Comparison of ENCODE assay signal across 9 mouse cellular contexts in genomic region chr16:62974926-62975325, GRCm38 (mm10).
DNase-seq lines count a peak whose midpoint lies in the region; ATAC-seq and TF ChIP-seq lines count a peak whose summit lies in the region.
"Had no signal": no experiment of that assay in that cellular context is flagged by ENCODE, and none has a peak within 500 bp of the region (broad histone marks: within the 10 kb centered on the region; RNA-seq: fewer than 3 reads in every experiment).

No protein-coding gene starts in this region.

- 0 out of 2 replicates have a peak, but pooled peaks have one; percentile 8 for TF ChIP-seq CTCF in kidney, adult 2 months (conservative IDR thresholded peaks at IDR 0.05; ENCODE audit: insufficient read depth, insufficient read length, low read depth, low read length)
- TF ChIP-seq CTCF in cortical plate, adult 2 months (IDR thresholded peaks at IDR 0.05; ENCODE audit: extremely low read depth, insufficient read depth, low read length), result peak; percentile 41

- H3K9me3 ChIP-seq in kidney, embryonic 15.5 days (replicated peaks), result no peaks in the 10 kb centered on the region
- H3K9me3 ChIP-seq: neural tube, embryonic 13.5 days had no signal

- no peak overlapping the region for H3K27ac ChIP-seq in kidney, adult 2 months (ENCODE audit: insufficient read depth, low read depth, low read length)
- H3K27ac ChIP-seq in kidney, embryonic 15.5 days, result no peak overlapping the region
- H3K27ac ChIP-seq in cortical plate, adult 2 months (ENCODE audit: insufficient read depth, low read length), result no peak overlapping the region
- H3K27ac ChIP-seq: neural tube, embryonic 13.5 days had no signal

- H3K9ac ChIP-seq in kidney, embryonic 15.5 days, result no peak overlapping the region
- H3K9ac ChIP-seq: neural tube, embryonic 13.5 days had no signal

- no peaks in the 10 kb centered on the region for H3K36me3 ChIP-seq in kidney, adult 2 months (ENCODE audit: control insufficient read depth, insufficient read depth, low read length)
- H3K36me3 ChIP-seq in kidney, embryonic 15.5 days, result no peaks in the 10 kb centered on the region
- H3K36me3 ChIP-seq: neural tube, embryonic 13.5 days had no signal

- H3K4me1 ChIP-seq in kidney, adult 2 months (ENCODE audit: control insufficient read depth, insufficient read depth, low read length), result no peaks in the 10 kb centered on the region
- no peaks in the 10 kb centered on the region for H3K4me1 ChIP-seq in kidney, embryonic 15.5 days
- H3K4me1 ChIP-seq in cortical plate, adult 2 months (ENCODE audit: control insufficient read depth, insufficient read depth, low read length), result no peaks in the 10 kb centered on the region
- H3K4me1 ChIP-seq: neural tube, embryonic 13.5 days had no signal

- TF ChIP-seq POLR2A in kidney, adult 2 months (IDR thresholded peaks at IDR 0.05; ENCODE audit: low read depth, low read length), result no peak
- TF ChIP-seq POLR2A in cortical plate, adult 2 months (IDR thresholded peaks at IDR 0.05; ENCODE audit: extremely low read depth, insufficient read depth, low read length), result no peak

- no peak for ATAC-seq in kidney, embryonic 15.5 days (replicated peaks; ENCODE audit: low FRiP score)

- peak; percentile 1 for DNase-seq in kidney, adult 2 months
- DNase-seq in 416B (ENCODE audit: low read depth) (peak; percentile 16), ZHBTc4 (ENCODE audit: low read depth, low spot score) (peak; percentile 5)
- DNase-seq in natural killer cell, adult 2 months (ENCODE audit: low spot score in 2 of 2), result no peak
- no peak for DNase-seq in urinary bladder, adult 2 months (ENCODE audit: low spot score)
- no peak for DNase-seq in spleen, postnatal 4 days (ENCODE audit: low spot score in 2 of 2)

- 89% methylated on average over 1 of the region's 1 CpGs for WGBS in kidney, adult 2 months
- 83% methylated on average over 1 of the region's 1 CpGs for WGBS in kidney, embryonic 15.5 days

- H3K4me3 ChIP-seq in kidney, adult 2 months (ENCODE audit: insufficient read depth, low read depth, low read length), result no peak overlapping the region
- no peak overlapping the region for H3K4me3 ChIP-seq in kidney, embryonic 15.5 days (replicated peaks)
- H3K4me3 ChIP-seq in cortical plate, adult 2 months (ENCODE audit: insufficient read depth, low read length), result no peak overlapping the region
- H3K4me3 ChIP-seq: neural tube, embryonic 13.5 days had no signal

- no peaks in the 10 kb centered on the region for H3K27me3 ChIP-seq in kidney, adult 2 months (replicated peaks; ENCODE audit: control insufficient read depth, insufficient read depth, low read length)
- no peaks in the 10 kb centered on the region for H3K27me3 ChIP-seq in kidney, embryonic 15.5 days
- H3K27me3 ChIP-seq: neural tube, embryonic 13.5 days had no signal

- no peak overlapping the region for H3K4me2 ChIP-seq in kidney, embryonic 15.5 days
- H3K4me2 ChIP-seq: neural tube, embryonic 13.5 days had no signal

Comparison
In these comparisons a context has a peak if more than half of its experiments do, and no peak if none do; other contexts are left out.
1. DNase-seq: peak in kidney, adult 2 months (single experiment), 416B (single experiment) and ZHBTc4 (single experiment); none in natural killer cell, adult 2 months (0 of 2), urinary bladder, adult 2 months (single experiment) and spleen, postnatal 4 days (0 of 2).